Mouse (Mus musculus) embryonic facial prominence, embryonic 11.5 days (tissue): ENCODE data around the gene Mia3. TPM values are rescaled to one million over a fixed set of nuclear protein-coding genes. Genes with fewer than 3 reads are reported as not detected.
A peak's percentile ranks its signal among the peaks of the same experiment; 100 is the strongest.
"Not testable (repeated sequence)": the region's sequence is repeated elsewhere in the genome, so short reads cannot be mapped to it uniquely, and the experiment has no call there.

Source experiments
- ATAC-seq: fragments of 200-750 bp; cut with Nextera tagmentation; replicated peaks from 2 replicates; pipeline ENCODE4 v1.8.0; 2017; ENCODE audit warnings: low read depth; ENCODE audit not compliant: insufficient number of reproducible peaks, low FRiP score, low TSS enrichment
- DNase-seq: peaks from one replicate; pipeline ENCODE4 v3.0.0-alpha.2; 2015; ENCODE audit warnings: low spot score
- H3K27ac ChIP-seq: fragments of 300-500 bp; sonication (generic); replicated peaks from 2 replicates; pipeline ENCODE4 v1.5.1; 2014; ENCODE audit warnings: mild to moderate bottlenecking, low read depth, low read length, control low read depth
- H3K27me3 ChIP-seq: fragments of 300-500 bp; sonication (generic); 2 replicates; pipeline ENCODE4 v1.6.1; 2014; ENCODE audit warnings: mild to moderate bottlenecking, low read length, moderate library complexity, mixed read lengths; ENCODE audit not compliant: control insufficient read depth, insufficient read depth
- H3K36me3 ChIP-seq: fragments of 300-500 bp; sonication (generic); replicated peaks from 2 replicates; pipeline ENCODE4 v1.6.1; 2014; ENCODE audit warnings: low read depth, mild to moderate bottlenecking, low read length, moderate library complexity, mixed read lengths; ENCODE audit not compliant: control insufficient read depth, insufficient read depth
- H3K4me1 ChIP-seq: fragments of 300-500 bp; sonication (generic); 2 replicates; pipeline ENCODE4 v1.6.1; 2014; ENCODE audit warnings: low read length, mixed read lengths; ENCODE audit not compliant: control insufficient read depth, insufficient read depth
- H3K4me2 ChIP-seq: fragments of 300-500 bp; sonication (generic); 2 replicates; pipeline ENCODE4 v1.6.1; 2014; ENCODE audit warnings: low read depth, mild to moderate bottlenecking, control low read depth, low read length, moderate library complexity
- H3K4me3 ChIP-seq: fragments of 300-500 bp; sonication (generic); 2 replicates; pipeline ENCODE4 v1.5.1; 2014; ENCODE audit warnings: low read depth, low read length, control low read depth
- H3K9ac ChIP-seq: fragments of 300-500 bp; sonication (generic); replicated peaks from 2 replicates; pipeline ENCODE4 v1.6.1; 2014; ENCODE audit warnings: mild to moderate bottlenecking, control low read depth, low read length
- H3K9me3 ChIP-seq: fragments of 300-500 bp; sonication (generic); replicated peaks from 2 replicates; pipeline ENCODE4 v1.6.1; 2016; ENCODE audit warnings: mild to moderate bottlenecking, low read length, inconsistent platforms, mixed read lengths; ENCODE audit not compliant: control insufficient read depth
- WGBS: fragments of 180-500 bp; shearing (Covaris S2); extraction: QIAGEN DNeasy Blood & Tissue Kit; methylation state at CpG from one replicate; pipeline ENCODE4 v1.1.7; 2014; 5-methylcytosine and 5-hydroxymethylcytosine counted together
- polyA plus RNA-seq: library from polyadenylated mRNA; unstranded; fragments of >200 nt; fragmentation: Nextera tagmentation; extraction: Ambion mirVana; gene quantifications from 2 replicates; pipeline ENCODE4 v1.2.1, GENCODE M21; 2014

Mia3 gene
- polyA plus RNA-seq, 1 experiment from 2014 or later = 89.6 TPM

DNA sequence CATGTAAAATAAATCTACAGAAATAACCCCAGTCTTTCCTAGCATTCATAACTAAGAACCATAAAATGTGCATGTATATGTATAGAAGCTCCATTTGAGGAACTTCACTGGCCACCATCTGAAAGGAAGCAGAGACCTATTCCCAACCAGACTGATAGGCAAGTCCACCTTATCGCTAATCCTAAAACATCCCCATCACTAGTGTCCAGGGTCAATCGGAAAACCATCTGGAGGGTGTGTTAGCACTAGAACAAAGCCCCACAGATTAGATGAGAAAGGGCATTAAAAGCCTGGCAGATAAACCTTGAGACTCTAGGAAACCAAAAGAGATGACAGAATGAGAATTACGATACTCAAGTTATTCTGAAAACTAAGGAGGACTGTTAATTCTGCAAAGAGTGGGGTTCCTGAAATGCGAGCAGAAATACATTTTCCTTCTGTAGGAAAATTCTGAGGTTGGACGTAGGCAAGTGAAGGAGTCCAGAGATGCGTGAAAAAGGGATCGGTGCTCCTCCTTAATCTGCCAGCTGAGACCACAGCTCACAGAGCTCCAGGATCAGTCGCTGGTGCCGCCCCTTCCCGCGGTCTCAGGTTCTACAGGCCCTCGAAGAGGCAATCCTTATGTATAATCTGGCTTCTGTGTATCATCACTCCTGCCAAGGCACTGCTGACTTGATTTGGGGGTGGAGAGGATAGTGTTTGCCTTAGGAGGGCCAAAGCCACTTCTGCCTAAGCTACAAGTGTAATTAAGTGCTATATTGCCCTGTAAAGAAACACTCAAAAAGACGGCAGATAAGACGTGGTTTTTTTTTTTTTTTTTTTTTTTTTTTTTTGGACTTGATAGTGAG, 6.4 kb downstream of the Mia3 start:
- no peak overlapping the region for H3K4me2 ChIP-seq
- H3K9ac ChIP-seq = no peak overlapping the region
- H3K4me1 ChIP-seq = no peaks in the 10 kb centered on the region
- H3K27me3 ChIP-seq = no peaks in the 10 kb centered on the region
- DNase-seq (no peak), ATAC-seq (no peak)
- no peak overlapping the region for H3K27ac ChIP-seq
- WGBS = 88% methylated on average over 14 of the region's 14 CpGs
- no peaks in the 10 kb centered on the region for H3K36me3 ChIP-seq
- no peaks in the 10 kb centered on the region for H3K9me3 ChIP-seq
- no peak overlapping the region for H3K4me3 ChIP-seq

DNA sequence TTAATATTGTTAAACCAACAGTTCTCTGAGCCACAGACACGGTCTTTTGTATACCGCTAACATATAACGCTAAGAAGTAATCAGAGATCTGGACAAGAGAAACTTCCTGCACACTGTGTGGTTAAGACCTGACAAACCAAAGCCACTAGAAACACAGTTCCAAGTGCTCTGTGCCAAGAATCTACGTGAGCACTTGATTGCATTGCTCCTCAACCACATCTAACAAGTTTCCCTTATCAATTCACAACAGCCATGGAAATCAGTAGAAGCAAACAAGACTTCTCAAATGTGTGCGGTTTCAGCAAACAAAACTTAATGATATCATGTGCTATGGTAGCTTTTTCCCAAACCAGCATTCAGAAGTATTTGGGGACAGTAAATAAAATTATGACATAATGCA, 7.1 kb downstream of the Mia3 start:
- 95% methylated on average over 5 of the region's 5 CpGs for WGBS
- DNase-seq (no peak), ATAC-seq (no peak)
- H3K27me3 ChIP-seq = no peaks in the 10 kb centered on the region
- H3K27ac ChIP-seq = no peak overlapping the region
- no peaks in the 10 kb centered on the region; the same call in 1 of the 2 replicates for H3K36me3 ChIP-seq
- no peak overlapping the region for H3K4me2 ChIP-seq
- H3K4me1 ChIP-seq = no peaks in the 10 kb centered on the region
- H3K9ac ChIP-seq = no peak overlapping the region
- no peak overlapping the region for H3K4me3 ChIP-seq
- no peaks in the 10 kb centered on the region for H3K9me3 ChIP-seq

DNA sequence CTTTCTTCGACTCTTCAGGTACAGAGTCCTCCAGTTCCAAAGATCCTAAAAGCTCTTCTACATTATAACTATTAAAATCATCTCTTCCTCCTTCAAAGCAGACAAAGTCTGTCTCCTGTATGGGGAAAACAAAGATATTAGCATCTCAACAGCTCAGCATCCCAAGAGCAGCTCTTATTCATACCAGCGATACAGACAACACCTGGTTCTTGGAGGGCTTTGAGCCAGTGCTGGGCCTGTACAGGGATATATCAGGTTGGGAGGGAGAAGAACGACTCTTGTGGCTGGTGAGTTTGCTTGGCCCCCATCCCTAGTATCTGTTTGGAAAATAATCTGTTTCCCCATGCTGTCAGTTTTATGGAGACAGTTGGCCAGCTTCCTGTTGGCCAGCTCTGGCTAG, 10.5 kb downstream of the Mia3 start:
- WGBS = 94% methylated on average over 3 of the region's 3 CpGs
- Histone ChIP-seq H3K36me3 (no peaks in the 10 kb centered on the region; the same call in 1 of the 2 replicates), H3K4me3 (no peak overlapping the region)

DNA sequence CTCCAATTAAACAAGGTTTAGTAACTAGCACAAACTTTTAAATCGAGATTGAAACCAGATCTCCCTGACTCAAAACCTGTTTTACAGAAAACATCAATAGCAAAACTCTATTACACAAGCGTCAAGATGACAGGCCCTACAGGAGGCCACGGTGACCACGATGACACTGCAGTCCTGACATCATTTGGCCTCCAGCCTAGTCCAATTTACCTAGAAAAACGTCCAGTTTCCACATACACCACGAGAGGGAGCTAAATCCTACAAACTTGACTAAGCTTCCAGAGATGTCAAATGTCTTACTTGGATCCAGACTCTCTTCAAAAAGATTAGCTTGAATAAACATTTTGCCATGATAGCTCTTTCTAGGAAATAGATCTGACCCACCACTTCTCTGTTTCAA, 19.5 kb downstream of the Mia3 start:
- 34% methylated on average over 6 of the region's 6 CpGs for WGBS
- Histone ChIP-seq H3K27ac (no peak overlapping the region), H3K9ac (no peak overlapping the region), H3K27me3 (no peaks in the 10 kb centered on the region), H3K4me3 (no peak overlapping the region), H3K4me1 (no peaks in the 10 kb centered on the region), H3K4me2 (no peak overlapping the region), H3K36me3 (0 out of 2 replicates have a peak, but pooled peaks cover 2% of the 10 kb centered on the region), H3K9me3 (no peaks in the 10 kb centered on the region)
- DNase-seq = peak; percentile 83
- no peak for ATAC-seq

More for the DNA sequence above, 10.5 kb downstream of the Mia3 start:
- H3K4me1 ChIP-seq = no peaks in the 10 kb centered on the region
- no peak overlapping the region for H3K27ac ChIP-seq
- no peak overlapping the region for H3K9ac ChIP-seq
- H3K27me3 ChIP-seq = no peaks in the 10 kb centered on the region
- no peak for DNase-seq
- H3K9me3 ChIP-seq = no peaks in the 10 kb centered on the region
- no peak for ATAC-seq
- H3K4me2 ChIP-seq = no peak overlapping the region

DNA sequence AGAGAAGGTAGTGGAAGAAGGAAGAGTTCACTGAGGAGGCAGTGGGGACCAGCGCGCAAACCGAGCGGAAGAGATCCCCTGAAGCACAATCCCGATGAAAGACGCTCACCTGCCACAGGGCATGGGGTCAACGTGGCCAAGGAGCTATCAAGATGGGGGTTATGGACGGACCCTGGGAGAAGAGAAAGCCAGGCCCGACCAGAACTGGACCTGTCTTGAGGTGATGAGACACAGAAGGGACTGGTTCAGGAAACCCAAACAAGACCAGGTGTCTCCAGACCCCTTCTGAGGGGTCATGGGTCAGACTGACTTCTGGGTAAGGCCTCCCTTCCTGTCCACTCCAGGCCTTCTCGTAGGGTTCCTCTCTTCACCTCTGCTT, 23.5 kb downstream of the Mia3 start:
- peak; percentile 6; the same call in 1 of the 2 replicates for ATAC-seq
- WGBS = 4% methylated on average over 10 of the region's 10 CpGs
- H3K27ac ChIP-seq = no peak overlapping the region

DNA sequence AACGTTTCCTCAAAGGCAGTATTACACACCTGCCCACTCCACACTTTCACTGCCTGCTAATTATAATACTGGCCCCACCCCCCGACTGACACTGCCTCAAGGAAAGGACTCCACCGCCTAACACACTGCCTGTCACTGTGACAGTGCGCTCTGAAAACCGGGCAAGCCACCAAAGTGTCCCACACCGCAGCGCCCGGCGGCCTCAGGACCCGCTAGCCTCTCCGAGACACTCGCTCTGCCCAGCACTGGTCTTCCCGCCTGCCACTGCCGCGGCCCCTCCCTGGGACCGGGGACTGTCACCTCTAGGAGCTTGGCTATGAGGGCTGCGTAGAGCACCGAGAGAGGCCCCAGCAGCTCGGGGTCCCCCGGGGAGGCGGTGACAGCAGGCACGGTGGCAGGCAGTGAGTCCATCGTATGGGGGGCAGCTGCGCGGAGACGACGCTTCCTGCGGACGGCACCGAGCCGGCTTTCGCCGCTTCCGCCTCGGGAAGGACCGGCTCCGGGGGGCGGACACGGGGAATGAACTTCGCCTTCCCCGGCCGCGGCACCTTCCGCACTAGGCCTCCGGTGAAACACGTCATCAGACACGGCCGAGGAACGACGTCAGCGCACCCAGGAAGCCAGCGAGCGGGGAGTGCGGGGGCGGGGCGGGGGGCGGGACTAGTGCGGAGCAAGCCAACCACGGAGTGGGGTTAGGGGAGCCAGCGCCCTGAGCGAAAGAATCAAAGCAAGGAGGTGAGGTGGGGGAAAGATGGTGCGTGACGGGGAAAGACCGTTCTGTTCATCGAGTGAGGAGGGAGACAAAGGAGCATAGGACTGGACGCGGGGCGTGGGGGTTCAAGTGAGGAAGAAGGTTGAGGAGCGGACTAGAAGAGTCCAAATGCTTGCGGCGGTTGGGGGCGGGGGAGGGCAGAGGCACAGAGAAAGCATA, 24.2 kb downstream of the Mia3 start:
- peak; percentile 92 for ATAC-seq
- under 1% methylated on average over 72 of the region's 72 CpGs for WGBS

More for the DNA sequence above, 23.5 kb downstream of the Mia3 start:
- DNase-seq = no peak
- peak overlapping the region; percentile 85 for H3K9ac ChIP-seq
- H3K9me3 ChIP-seq = no peaks in the 10 kb centered on the region
- H3K4me2 ChIP-seq = peak overlapping the region; percentile 94
- no peaks in the 10 kb centered on the region for H3K27me3 ChIP-seq
- H3K4me1 ChIP-seq = no peaks in the 10 kb centered on the region
- H3K36me3 ChIP-seq = no peaks in the 10 kb centered on the region; the same call in 1 of the 2 replicates
- peak overlapping the region; percentile 93 for H3K4me3 ChIP-seq

DNA sequence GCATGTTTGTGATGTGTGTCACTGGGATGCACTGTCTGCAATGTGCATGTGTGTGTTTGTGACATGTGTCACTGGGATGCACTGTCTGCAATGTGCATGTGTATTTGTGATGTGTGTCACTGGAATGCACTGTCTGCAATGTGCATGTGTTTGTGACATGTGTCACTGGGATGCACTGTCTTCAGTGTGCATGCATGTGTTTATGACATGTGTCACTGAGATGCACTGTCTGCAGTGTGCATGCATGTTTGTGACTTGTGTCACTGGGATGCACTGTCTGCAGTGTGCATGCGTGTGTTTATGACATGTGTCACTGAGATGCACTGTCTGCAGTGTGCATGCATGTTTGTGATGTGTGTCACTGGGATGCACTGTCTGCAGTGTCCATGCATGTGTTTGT, 26.5 kb downstream of the Mia3 start:
- H3K4me3 ChIP-seq, H3K36me3 ChIP-seq: not testable (repeated sequence)
- WGBS = 95% methylated on average over 1 of the region's 1 CpGs

More for the DNA sequence above, 24.2 kb downstream of the Mia3 start:
- peak overlapping the region; percentile 94 for H3K4me2 ChIP-seq
- DNase-seq = peak; percentile 79
- no peak overlapping the region; the same call in 1 of the 2 replicates for H3K27ac ChIP-seq
- no peaks in the 10 kb centered on the region for H3K9me3 ChIP-seq
- peak overlapping the region; percentile 85 for H3K9ac ChIP-seq
- no peaks in the 10 kb centered on the region; the same call in 1 of the 2 replicates for H3K36me3 ChIP-seq
- H3K4me3 ChIP-seq = peak overlapping the region; percentile 93
- H3K27me3 ChIP-seq = no peaks in the 10 kb centered on the region
- no peaks in the 10 kb centered on the region for H3K4me1 ChIP-seq

More for the DNA sequence above, 26.5 kb downstream of the Mia3 start:
- not testable (repeated sequence) for H3K9ac ChIP-seq, H3K27me3 ChIP-seq, ATAC-seq, DNase-seq, H3K4me2 ChIP-seq, H3K4me1 ChIP-seq, H3K27ac ChIP-seq, H3K9me3 ChIP-seq
